Mouse (Mus musculus): Measurements from ENCODE around the gene Rag2.

Gene Rag2

GRCm38 (mm10) chr2:101624526-101624925 lies at the start of gene Rag2:
Gene Rag2, plus strand, starts transcription at chr2:101624718.
- DNase-seq (ENCODE audit: low spot score): no peak

GRCm38 (mm10) chr2:101577243-101577642 lies 47.3 kb upstream of the Rag2 start:
- no peak for DNase-seq (ENCODE audit: low spot score)

- DNase-seq (ENCODE audit: low spot score): no peak
Measured at GRCm38 (mm10) chr2:101580027-101580426, 44.5 kb upstream of the Rag2 start.

GRCm38 (mm10) chr2:101580428-101580827 lies 44.1 kb upstream of the Rag2 start:
- no peak for DNase-seq (ENCODE audit: low spot score)

GRCm38 (mm10) chr2:101580977-101581376 lies 43.5 kb upstream of the Rag2 start:
- DNase-seq (ENCODE audit: low spot score): no peak

- DNase-seq (ENCODE audit: low spot score): no peak
Measured at GRCm38 (mm10) chr2:101581418-101581817, 43.1 kb upstream of the Rag2 start.

- DNase-seq (ENCODE audit: low spot score): no peak
Measured at GRCm38 (mm10) chr2:101591356-101591755, 33.2 kb upstream of the Rag2 start.

- no peak for DNase-seq (ENCODE audit: low spot score)
Measured at GRCm38 (mm10) chr2:101592023-101592841, 32.3 kb upstream of the Rag2 start.

- no peak for DNase-seq (ENCODE audit: low spot score)
Measured at GRCm38 (mm10) chr2:101592886-101593285, 31.6 kb upstream of the Rag2 start.

- no peak for DNase-seq (ENCODE audit: low spot score)
Measured at GRCm38 (mm10) chr2:101594681-101595080, 29.8 kb upstream of the Rag2 start.

- no peak for DNase-seq (ENCODE audit: low spot score)
Measured at GRCm38 (mm10) chr2:101597186-101597585, 27.3 kb upstream of the Rag2 start.

- no peak for DNase-seq (ENCODE audit: low spot score)
Measured at GRCm38 (mm10) chr2:101598190-101599181, 26.0 kb upstream of the Rag2 start.

GRCm38 (mm10) chr2:101600703-101601102 lies 23.8 kb upstream of the Rag2 start:
- no peak for DNase-seq (ENCODE audit: low spot score)

- no peak for DNase-seq (ENCODE audit: low spot score)
Measured at GRCm38 (mm10) chr2:101603099-101603498, 21.4 kb upstream of the Rag2 start.

GRCm38 (mm10) chr2:101608232-101608894 lies 16.2 kb upstream of the Rag2 start:
- no peak for DNase-seq (ENCODE audit: low spot score)

GRCm38 (mm10) chr2:101610861-101611260 lies 13.7 kb upstream of the Rag2 start:
- no peak for DNase-seq (ENCODE audit: low spot score)

GRCm38 (mm10) chr2:101615464-101616305 lies 8.8 kb upstream of the Rag2 start:
- no peak for DNase-seq (ENCODE audit: low spot score)

GRCm38 (mm10) chr2:101618373-101618772 lies 6.1 kb upstream of the Rag2 start:
- DNase-seq (ENCODE audit: low spot score): no peak

- DNase-seq (ENCODE audit: low spot score): no peak
Measured at GRCm38 (mm10) chr2:101620899-101621298, 3.6 kb upstream of the Rag2 start.

- no peak for DNase-seq (ENCODE audit: low spot score)
Measured at GRCm38 (mm10) chr2:101621611-101622010, 2.9 kb upstream of the Rag2 start.

- DNase-seq (ENCODE audit: low spot score): no peak
Measured at GRCm38 (mm10) chr2:101623042-101623441, 1.5 kb upstream of the Rag2 start.

All from lung, postnatal 25 days (tissue).